Mouse (Mus musculus): ENCODE results near the gene Mark4. TPM values are rescaled to one million over a fixed set of nuclear protein-coding genes. Genes with fewer than 3 reads are reported as not detected.

Gene Mark4
- polyA plus RNA-seq (2016; fragmentation: Nextera tagmentation; extraction: Ambion mirVana) = 13.5 and 13.6 TPM in 2 replicates

- 2% methylated on average over 28 of the region's 42 CpGs for WGBS
- H3K27me3 ChIP-seq = no peaks in the 10 kb centered on the region
- peak within 1 kb of the TSS; percentile 75 for H3K27ac ChIP-seq
- peak; percentile 84 for ATAC-seq (ENCODE audit: insufficient number of reproducible peaks, insufficient read depth, low FRiP score, low TSS enrichment, low read depth)
- peak within 1 kb of the TSS; percentile 92 for H3K9ac ChIP-seq (replicated peaks)
- peak within 1 kb of the TSS; percentile 97 for H3K4me2 ChIP-seq
- peaks cover 34% of the 10 kb centered on the region for H3K4me1 ChIP-seq (replicated peaks)
- H3K9me3 ChIP-seq = no peaks in the 10 kb centered on the region
- H3K4me3 ChIP-seq (replicated peaks) = peak within 1 kb of the TSS; percentile 91
- H3K36me3 ChIP-seq = peaks cover 26% of the 10 kb centered on the region
Measured at GRCm38 (mm10) chr7:19458591-19459111, at the start of gene Mark4. TSS of gene Mark4 (minus strand) at chr7:19458821.

GRCm38 (mm10) chr7:19507612-19507981 lies 49.0 kb upstream of the Mark4 start:
- Histone ChIP-seq H3K9ac (replicated peaks) (peak overlapping the region; percentile 76), H3K27ac (peak overlapping the region; percentile 72; the same call in 1 of the 2 replicates), H3K9me3 (no peaks in the 10 kb centered on the region), H3K4me3 (replicated peaks) (peak overlapping the region; percentile 81), H3K4me1 (replicated peaks) (peaks cover 15% of the 10 kb centered on the region), H3K27me3 (no peaks in the 10 kb centered on the region), H3K36me3 (0 out of 2 replicates have a peak, but pooled peaks cover 3% of the 10 kb centered on the region), H3K4me2 (peak overlapping the region; percentile 94)
- ATAC-seq (ENCODE audit: insufficient number of reproducible peaks, insufficient read depth, low FRiP score, low TSS enrichment, low read depth) = no peak
- 5% methylated on average over 18 of the region's 18 CpGs for WGBS

- Histone ChIP-seq H3K27ac (peak overlapping the region; percentile 72; the same call in 1 of the 2 replicates), H3K4me3 (replicated peaks) (peak overlapping the region; percentile 81), H3K4me1 (replicated peaks) (peaks cover 15% of the 10 kb centered on the region), H3K36me3 (0 out of 2 replicates have a peak, but pooled peaks cover 3% of the 10 kb centered on the region), H3K9me3 (no peaks in the 10 kb centered on the region), H3K4me2 (peak overlapping the region; percentile 94), H3K27me3 (no peaks in the 10 kb centered on the region), H3K9ac (replicated peaks) (peak overlapping the region; percentile 76)
- ATAC-seq (ENCODE audit: insufficient number of reproducible peaks, insufficient read depth, low FRiP score, low TSS enrichment, low read depth) = no peak
- WGBS = under 1% methylated on average over 71 of the region's 71 CpGs
Measured at GRCm38 (mm10) chr7:19506969-19507611, 48.5 kb upstream of the Mark4 start.

- Histone ChIP-seq H3K27ac (no peak overlapping the region), H3K36me3 (0 out of 2 replicates have a peak, but pooled peaks cover 3% of the 10 kb centered on the region), H3K9ac (replicated peaks) (no peak overlapping the region), H3K4me2 (peak overlapping the region; percentile 94), H3K27me3 (no peaks in the 10 kb centered on the region), H3K9me3 (no peaks in the 10 kb centered on the region), H3K4me1 (replicated peaks) (peaks cover 15% of the 10 kb centered on the region), H3K4me3 (replicated peaks) (peak overlapping the region; percentile 81)
- WGBS = 29% methylated on average over 6 of the region's 6 CpGs
- no peak for ATAC-seq (ENCODE audit: insufficient number of reproducible peaks, insufficient read depth, low FRiP score, low TSS enrichment, low read depth)
Measured at GRCm38 (mm10) chr7:19506326-19506725, 47.7 kb upstream of the Mark4 start.

- Histone ChIP-seq H3K36me3 (no peaks in the 10 kb centered on the region), H3K9me3 (no peaks in the 10 kb centered on the region), H3K27ac (no peak overlapping the region), H3K4me2 (no peak overlapping the region), H3K4me3 (replicated peaks) (no peak overlapping the region), H3K9ac (replicated peaks) (no peak overlapping the region), H3K27me3 (no peaks in the 10 kb centered on the region), H3K4me1 (replicated peaks) (peaks cover 11% of the 10 kb centered on the region; the same call in 1 of the 2 replicates)
- no peak for ATAC-seq (ENCODE audit: insufficient number of reproducible peaks, insufficient read depth, low FRiP score, low TSS enrichment, low read depth)
- WGBS = 35% methylated on average over 5 of the region's 5 CpGs
Measured at GRCm38 (mm10) chr7:19503481-19504068, 45.0 kb upstream of the Mark4 start.

- H3K27ac ChIP-seq = no peak overlapping the region
- H3K4me2 ChIP-seq = no peak overlapping the region
- H3K9me3 ChIP-seq = no peaks in the 10 kb centered on the region
- H3K27me3 ChIP-seq = no peaks in the 10 kb centered on the region
- H3K9ac ChIP-seq (replicated peaks) = no peak overlapping the region
- H3K4me1 ChIP-seq (replicated peaks) = 0 out of 2 replicates have a peak, but pooled peaks cover 6% of the 10 kb centered on the region
- WGBS = 67% methylated on average over 4 of the region's 4 CpGs
- no peaks in the 10 kb centered on the region for H3K36me3 ChIP-seq
- H3K4me3 ChIP-seq (replicated peaks) = no peak overlapping the region
- ATAC-seq (ENCODE audit: insufficient number of reproducible peaks, insufficient read depth, low FRiP score, low TSS enrichment, low read depth) = no peak
Measured at GRCm38 (mm10) chr7:19501658-19502057, 43.0 kb upstream of the Mark4 start.

- WGBS = 75% methylated on average over 12 of the region's 12 CpGs
- H3K4me1 ChIP-seq (replicated peaks) = 0 out of 2 replicates have a peak, but pooled peaks cover 4% of the 10 kb centered on the region
- H3K27ac ChIP-seq = no peak overlapping the region
- no peak for ATAC-seq (ENCODE audit: insufficient number of reproducible peaks, insufficient read depth, low FRiP score, low TSS enrichment, low read depth)
- no peak overlapping the region for H3K4me2 ChIP-seq
- no peak overlapping the region for H3K9ac ChIP-seq (replicated peaks)
- peaks cover 3% of the 10 kb centered on the region; the same call in 1 of the 2 replicates for H3K27me3 ChIP-seq
- no peak overlapping the region for H3K4me3 ChIP-seq (replicated peaks)
- no peaks in the 10 kb centered on the region for H3K9me3 ChIP-seq
- H3K36me3 ChIP-seq = no peaks in the 10 kb centered on the region
Measured at GRCm38 (mm10) chr7:19500420-19501363, 42.1 kb upstream of the Mark4 start.

GRCm38 (mm10) chr7:19498326-19498725 lies 39.7 kb upstream of the Mark4 start:
- Histone ChIP-seq H3K4me1 (replicated peaks) (0 out of 2 replicates have a peak, but pooled peaks cover 4% of the 10 kb centered on the region), H3K9me3 (no peaks in the 10 kb centered on the region), H3K9ac (replicated peaks) (no peak overlapping the region), H3K4me3 (replicated peaks) (no peak overlapping the region), H3K4me2 (no peak overlapping the region), H3K27ac (no peak overlapping the region), H3K27me3 (peaks cover 4% of the 10 kb centered on the region; the same call in 1 of the 2 replicates), H3K36me3 (no peaks in the 10 kb centered on the region)
- WGBS = 82% methylated on average over 4 of the region's 4 CpGs
- no peak for ATAC-seq (ENCODE audit: insufficient number of reproducible peaks, insufficient read depth, low FRiP score, low TSS enrichment, low read depth)

- ATAC-seq (ENCODE audit: insufficient number of reproducible peaks, insufficient read depth, low FRiP score, low TSS enrichment, low read depth) = no peak
- no peaks in the 10 kb centered on the region for H3K36me3 ChIP-seq
- H3K4me2 ChIP-seq = no peak overlapping the region
- no peaks in the 10 kb centered on the region for H3K9me3 ChIP-seq
- H3K4me3 ChIP-seq (replicated peaks) = no peak overlapping the region
- H3K27me3 ChIP-seq = peaks cover 22% of the 10 kb centered on the region
- H3K27ac ChIP-seq = no peak overlapping the region
- no peak overlapping the region for H3K9ac ChIP-seq (replicated peaks)
- peaks cover 15% of the 10 kb centered on the region for H3K4me1 ChIP-seq (replicated peaks)
- 77% methylated on average over 5 of the region's 5 CpGs for WGBS
Measured at GRCm38 (mm10) chr7:19496214-19496555, 37.6 kb upstream of the Mark4 start.

- WGBS = 63% methylated on average over 20 of the region's 20 CpGs
- Histone ChIP-seq H3K4me2 (no peak overlapping the region), H3K36me3 (no peaks in the 10 kb centered on the region), H3K4me1 (replicated peaks) (peaks cover 15% of the 10 kb centered on the region), H3K27ac (no peak overlapping the region), H3K9me3 (no peaks in the 10 kb centered on the region), H3K27me3 (peaks cover 28% of the 10 kb centered on the region), H3K9ac (replicated peaks) (no peak overlapping the region), H3K4me3 (replicated peaks) (no peak overlapping the region)
- no peak for ATAC-seq (ENCODE audit: insufficient number of reproducible peaks, insufficient read depth, low FRiP score, low TSS enrichment, low read depth)
Measured at GRCm38 (mm10) chr7:19495521-19496213, 37.0 kb upstream of the Mark4 start.
